Mouse (Mus musculus) hindbrain, embryonic 12.5 days (tissue): Measurements from ENCODE around the gene 4930558K02Rik. TPM values are rescaled to one million over a fixed set of nuclear protein-coding genes. Genes with fewer than 3 reads are reported as not detected.

Source experiments
- ATAC-seq: fragments of 200-750 bp; cut with Nextera tagmentation; 2 replicates; pipeline ENCODE4 v1.8.0; 2017; ENCODE audit warnings: moderate TSS enrichment; ENCODE audit not compliant: low FRiP score
- H3K27ac ChIP-seq: fragments of 300-500 bp; sonication (generic); 2 replicates; pipeline ENCODE4 v1.5.1; 2016; ENCODE audit warnings: mild to moderate bottlenecking
- H3K27me3 ChIP-seq: fragments of 300-500 bp; sonication (generic); 2 replicates; pipeline ENCODE4 v1.6.1; 2016; ENCODE audit warnings: mild to moderate bottlenecking
- H3K36me3 ChIP-seq: fragments of 300-500 bp; sonication (generic); 2 replicates; pipeline ENCODE4 v1.6.1; 2016; ENCODE audit warnings: mild to moderate bottlenecking
- H3K4me1 ChIP-seq: fragments of 300-500 bp; sonication (generic); 2 replicates; pipeline ENCODE4 v1.6.1; 2016
- H3K4me2 ChIP-seq: fragments of 300-500 bp; sonication (generic); replicated peaks from 2 replicates; pipeline ENCODE4 v1.6.1; 2016; ENCODE audit warnings: mild to moderate bottlenecking
- H3K4me3 ChIP-seq: fragments of 300-500 bp; sonication (generic); 2 replicates; pipeline ENCODE4 v1.5.1; 2016; ENCODE audit warnings: mild to moderate bottlenecking
- H3K9ac ChIP-seq: fragments of 300-500 bp; sonication (generic); 2 replicates; pipeline ENCODE4 v1.6.1; 2016; ENCODE audit warnings: mild to moderate bottlenecking, moderate library complexity
- H3K9me3 ChIP-seq: fragments of 300-500 bp; sonication (generic); replicated peaks from 2 replicates; pipeline ENCODE4 v1.6.1; 2016; ENCODE audit warnings: mild to moderate bottlenecking
- WGBS: fragments of 180-500 bp; shearing (Covaris S2); methylation state at CpG from one replicate; pipeline ENCODE4 v1.1.7; 2016; 5-methylcytosine and 5-hydroxymethylcytosine counted together
- polyA plus RNA-seq: library from polyadenylated mRNA; unstranded; fragments of >200 nt; fragmentation: Nextera tagmentation; extraction: Ambion mirVana; gene quantifications from 2 replicates; pipeline ENCODE4 v1.2.1, GENCODE M21; 2016

Gene 4930558K02Rik
- polyA plus RNA-seq, 1 experiment from 2014 or later, result not detected

DNA sequence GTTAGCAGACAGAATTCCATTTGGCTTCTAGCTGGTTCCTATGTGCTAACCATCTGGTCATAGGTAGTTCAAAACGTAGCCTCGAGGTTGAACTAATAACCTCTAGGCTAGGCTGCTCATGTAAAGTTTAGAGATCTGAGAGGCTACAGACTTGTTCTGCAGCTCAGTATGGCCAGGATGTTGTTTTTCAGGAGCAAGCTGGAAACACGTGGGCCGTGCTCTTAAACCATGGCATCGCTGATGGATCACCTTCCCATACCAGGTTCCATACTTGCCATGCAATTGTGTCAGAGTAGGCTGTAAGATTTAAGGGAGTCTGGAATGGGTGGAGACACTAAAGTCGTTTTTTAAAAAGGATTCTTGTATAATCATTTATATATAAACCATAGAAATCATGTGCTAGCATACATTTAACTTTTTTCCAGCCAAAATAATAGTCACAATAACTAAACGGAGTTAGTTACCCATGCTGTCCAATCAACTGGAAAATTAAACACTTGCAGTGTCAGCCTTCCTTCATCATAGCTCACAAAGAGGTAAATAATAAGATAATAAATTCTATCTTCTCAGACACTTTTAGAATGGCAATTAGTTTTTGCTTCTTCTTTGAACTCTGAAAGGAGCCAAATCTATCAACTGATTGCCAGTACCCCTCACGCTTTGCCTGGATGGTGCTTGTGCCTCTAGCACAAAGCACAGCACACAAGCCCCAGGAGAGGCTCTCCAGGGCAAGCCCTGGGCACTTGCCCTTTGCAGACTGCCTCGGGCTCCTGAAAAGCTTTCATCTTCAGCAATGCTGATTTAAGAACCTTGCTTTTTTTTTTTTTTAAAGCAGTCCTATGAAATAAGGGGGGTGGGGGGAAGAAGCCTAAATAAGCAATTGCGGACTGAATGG, 11.5 kb upstream of the 4930558K02Rik start:
- Histone ChIP-seq H3K4me1 (peaks cover 3% of the 10 kb centered on the region; the same call in 1 of the 2 replicates), H3K27ac (no peak overlapping the region), H3K9ac (no peak overlapping the region), H3K4me2 (no peak overlapping the region), H3K27me3 (no peaks in the 10 kb centered on the region), H3K4me3 (no peak overlapping the region), H3K36me3 (no peaks in the 10 kb centered on the region), H3K9me3 (no peaks in the 10 kb centered on the region)
- no peak for ATAC-seq
- 63% methylated on average over 10 of the region's 10 CpGs for WGBS

DNA sequence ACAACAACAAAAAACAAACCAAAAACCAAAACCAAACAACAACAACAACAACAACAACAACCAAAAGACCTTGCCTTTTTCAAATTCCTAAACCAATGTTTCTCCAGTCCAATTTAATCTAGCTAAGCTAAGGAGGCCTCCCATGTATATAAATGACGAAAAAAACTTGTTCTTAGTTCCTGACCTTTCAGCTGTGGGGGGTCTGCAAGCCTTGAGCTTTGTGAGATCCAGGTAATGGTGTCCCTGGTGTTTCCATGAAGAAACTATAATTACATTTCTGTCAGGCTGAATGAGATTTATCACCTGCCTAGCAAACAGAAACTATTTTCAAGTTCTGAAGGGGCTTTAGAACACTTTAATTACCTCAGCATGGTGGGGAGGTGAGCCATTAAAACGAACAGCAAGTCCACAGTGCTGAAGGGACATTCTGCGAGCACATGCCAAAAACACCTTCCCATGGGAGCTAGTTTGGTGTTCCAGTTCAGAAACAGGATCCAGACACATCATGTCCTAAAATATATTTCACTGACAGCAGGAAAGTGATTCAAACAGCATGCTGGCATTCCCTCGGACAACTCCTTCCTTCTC, 4.6 kb upstream of the 4930558K02Rik start:
- Histone ChIP-seq H3K9me3 (no peaks in the 10 kb centered on the region), H3K4me3 (no peak overlapping the region), H3K4me1 (peaks cover 3% of the 10 kb centered on the region; the same call in 1 of the 2 replicates), H3K27ac (peak overlapping the region; percentile 23; the same call in 1 of the 2 replicates), H3K4me2 (no peak overlapping the region), H3K27me3 (no peaks in the 10 kb centered on the region), H3K36me3 (no peaks in the 10 kb centered on the region), H3K9ac (no peak overlapping the region)
- WGBS, result 35% methylated on average over 4 of the region's 4 CpGs
- no peak for ATAC-seq

DNA sequence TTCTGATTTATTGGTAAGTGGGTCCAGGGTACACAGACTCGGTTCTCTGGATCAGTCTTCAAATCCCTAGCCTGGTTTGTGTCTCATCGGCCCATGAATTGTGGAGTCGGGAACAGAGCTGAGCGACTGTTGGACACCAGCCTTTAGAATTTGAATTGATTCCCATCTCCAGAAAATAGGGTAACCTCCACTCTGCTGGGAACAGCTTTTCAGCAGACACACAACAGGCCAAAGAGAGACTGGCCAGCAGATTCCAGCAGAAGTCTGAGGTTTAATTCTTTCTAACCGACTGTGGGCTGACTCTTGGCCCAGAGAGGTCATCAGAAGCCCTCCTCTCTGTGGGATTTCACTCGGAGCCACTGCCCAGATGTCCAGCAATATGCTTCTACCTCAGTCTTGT, 4.0 kb upstream of the 4930558K02Rik start:
- Histone ChIP-seq H3K27me3 (no peaks in the 10 kb centered on the region), H3K27ac (no peak overlapping the region), H3K9me3 (no peaks in the 10 kb centered on the region), H3K4me2 (no peak overlapping the region), H3K4me3 (no peak overlapping the region), H3K9ac (no peak overlapping the region), H3K4me1 (peaks cover 3% of the 10 kb centered on the region; the same call in 1 of the 2 replicates), H3K36me3 (no peaks in the 10 kb centered on the region)
- ATAC-seq, result no peak
- 71% methylated on average over 6 of the region's 6 CpGs for WGBS

DNA sequence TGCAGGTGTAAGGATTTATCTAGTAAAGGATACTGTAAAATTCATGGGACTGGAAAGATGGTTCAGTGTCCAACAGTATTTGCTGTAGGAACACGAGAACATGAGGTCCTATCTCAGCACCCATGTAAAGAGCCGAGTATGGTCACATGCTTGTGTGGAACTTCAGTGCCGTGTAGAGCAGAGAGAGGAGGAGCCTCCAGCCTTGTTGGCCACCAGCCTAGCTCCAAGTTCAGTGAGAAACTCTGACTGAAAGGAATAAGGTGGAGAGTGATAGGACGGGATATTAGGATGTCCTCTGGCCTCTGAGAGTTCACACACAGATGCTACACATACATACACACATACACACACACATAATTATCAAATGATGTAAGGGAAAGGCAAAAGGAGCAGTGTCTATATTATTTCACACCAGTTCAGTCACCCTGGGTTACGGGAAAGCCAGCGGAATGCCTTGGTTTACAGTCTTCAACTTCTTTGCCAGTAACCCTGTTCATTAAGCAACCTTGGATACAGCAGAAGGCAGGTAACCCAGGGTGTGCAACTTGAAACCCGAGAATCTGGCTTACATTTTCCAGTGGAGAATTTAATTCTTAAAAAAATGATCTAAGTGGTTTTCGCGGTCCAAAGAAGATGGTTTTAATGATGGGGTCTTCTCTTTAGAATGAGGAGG, 1.3 kb upstream of the 4930558K02Rik start:
- ATAC-seq, result no peak
- Histone ChIP-seq H3K27ac (no peak overlapping the region), H3K4me3 (no peak overlapping the region), H3K9ac (no peak overlapping the region), H3K4me1 (peaks cover 5% of the 10 kb centered on the region; the same call in 1 of the 2 replicates), H3K27me3 (no peaks in the 10 kb centered on the region), H3K36me3 (no peaks in the 10 kb centered on the region), H3K4me2 (no peak overlapping the region), H3K9me3 (no peaks in the 10 kb centered on the region)
- 79% methylated on average over 9 of the region's 9 CpGs for WGBS

DNA sequence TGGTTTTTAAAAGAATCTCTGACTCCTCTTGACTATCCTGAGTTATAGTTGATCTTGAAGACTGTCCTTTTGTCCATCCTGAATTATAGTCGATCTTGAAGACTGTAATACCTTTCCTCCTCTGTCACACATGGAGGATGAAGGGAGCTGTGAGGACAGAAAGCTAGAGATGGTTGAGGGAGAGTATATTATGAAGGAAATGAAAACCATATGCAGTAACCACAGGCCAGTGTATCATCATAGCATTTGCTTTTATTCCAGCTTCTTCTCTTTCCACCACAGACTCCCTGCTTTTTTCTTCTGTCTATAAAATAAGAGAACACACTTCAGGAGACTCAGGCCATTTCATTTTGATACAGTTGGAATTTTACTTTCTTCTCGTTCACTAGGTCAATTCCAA, 610 bp upstream of the 4930558K02Rik start:
- Histone ChIP-seq H3K9me3 (no peaks in the 10 kb centered on the region), H3K27me3 (no peaks in the 10 kb centered on the region), H3K36me3 (no peaks in the 10 kb centered on the region), H3K4me2 (no peak overlapping the region), H3K4me1 (peaks cover 5% of the 10 kb centered on the region; the same call in 1 of the 2 replicates), H3K4me3 (no peak overlapping the region), H3K27ac (no peak overlapping the region), H3K9ac (no peak overlapping the region)
- ATAC-seq, result no peak
- WGBS, result 74% methylated on average over 2 of the region's 2 CpGs

DNA sequence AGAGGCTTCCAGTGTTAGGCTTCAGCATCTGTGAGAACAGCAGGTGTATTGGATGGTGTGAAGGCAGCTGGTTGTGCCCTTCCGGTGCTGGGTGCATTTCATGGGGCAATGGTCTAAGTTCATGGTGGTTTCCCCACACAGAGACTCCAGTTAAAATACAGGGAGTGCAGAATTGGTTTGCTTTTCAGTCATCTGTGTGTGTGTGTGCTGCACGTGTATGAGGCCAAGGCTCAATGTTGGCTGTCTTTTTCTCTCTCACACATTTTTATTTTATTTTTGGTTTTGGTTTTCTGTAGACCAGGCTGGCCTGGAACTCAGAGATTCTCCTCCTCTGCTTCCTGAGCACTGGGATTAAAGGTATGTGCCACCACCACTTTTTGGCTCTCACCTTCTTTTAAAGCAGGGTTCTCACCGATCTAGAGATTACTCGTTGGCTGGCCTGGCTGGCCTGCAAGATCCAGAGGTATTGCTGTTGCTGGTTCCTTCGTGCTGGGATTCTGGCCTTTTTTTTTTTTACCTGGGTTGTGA, 1.2 kb downstream of the 4930558K02Rik start:
- Histone ChIP-seq H3K4me1 (peaks cover 2% of the 10 kb centered on the region; the same call in 1 of the 2 replicates), H3K4me3 (no peak overlapping the region), H3K27ac (no peak overlapping the region), H3K9me3 (no peaks in the 10 kb centered on the region), H3K9ac (no peak overlapping the region), H3K4me2 (no peak overlapping the region), H3K27me3 (no peaks in the 10 kb centered on the region), H3K36me3 (no peaks in the 10 kb centered on the region)
- no peak for ATAC-seq
- WGBS, result 87% methylated on average over 5 of the region's 5 CpGs

DNA sequence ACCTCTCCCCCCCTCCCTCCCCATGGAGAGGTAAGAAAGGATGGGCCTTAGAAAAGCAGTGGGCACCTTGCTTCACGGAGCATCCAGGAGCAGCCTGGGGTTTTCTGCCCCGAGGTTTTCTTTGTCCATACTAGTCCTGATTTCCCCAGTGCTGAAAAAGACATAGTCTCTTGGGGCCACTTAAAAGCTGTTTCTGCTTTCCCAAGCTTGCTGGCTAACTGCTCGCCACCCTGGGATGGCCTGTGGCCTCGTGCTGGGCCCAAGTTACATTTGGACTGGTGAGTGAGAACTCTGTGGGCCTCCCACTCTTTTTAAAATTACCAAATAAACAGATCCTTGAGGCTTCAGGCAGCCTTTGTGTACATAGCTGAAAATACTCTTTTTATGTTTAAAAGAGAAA, 2.1 kb downstream of the 4930558K02Rik start:
- Histone ChIP-seq H3K4me2 (no peak overlapping the region), H3K27me3 (no peaks in the 10 kb centered on the region), H3K36me3 (no peaks in the 10 kb centered on the region), H3K4me3 (no peak overlapping the region), H3K4me1 (peaks cover 2% of the 10 kb centered on the region; the same call in 1 of the 2 replicates), H3K9ac (no peak overlapping the region), H3K27ac (no peak overlapping the region), H3K9me3 (no peaks in the 10 kb centered on the region)
- 58% methylated on average over 4 of the region's 4 CpGs for WGBS
- ATAC-seq, result no peak

DNA sequence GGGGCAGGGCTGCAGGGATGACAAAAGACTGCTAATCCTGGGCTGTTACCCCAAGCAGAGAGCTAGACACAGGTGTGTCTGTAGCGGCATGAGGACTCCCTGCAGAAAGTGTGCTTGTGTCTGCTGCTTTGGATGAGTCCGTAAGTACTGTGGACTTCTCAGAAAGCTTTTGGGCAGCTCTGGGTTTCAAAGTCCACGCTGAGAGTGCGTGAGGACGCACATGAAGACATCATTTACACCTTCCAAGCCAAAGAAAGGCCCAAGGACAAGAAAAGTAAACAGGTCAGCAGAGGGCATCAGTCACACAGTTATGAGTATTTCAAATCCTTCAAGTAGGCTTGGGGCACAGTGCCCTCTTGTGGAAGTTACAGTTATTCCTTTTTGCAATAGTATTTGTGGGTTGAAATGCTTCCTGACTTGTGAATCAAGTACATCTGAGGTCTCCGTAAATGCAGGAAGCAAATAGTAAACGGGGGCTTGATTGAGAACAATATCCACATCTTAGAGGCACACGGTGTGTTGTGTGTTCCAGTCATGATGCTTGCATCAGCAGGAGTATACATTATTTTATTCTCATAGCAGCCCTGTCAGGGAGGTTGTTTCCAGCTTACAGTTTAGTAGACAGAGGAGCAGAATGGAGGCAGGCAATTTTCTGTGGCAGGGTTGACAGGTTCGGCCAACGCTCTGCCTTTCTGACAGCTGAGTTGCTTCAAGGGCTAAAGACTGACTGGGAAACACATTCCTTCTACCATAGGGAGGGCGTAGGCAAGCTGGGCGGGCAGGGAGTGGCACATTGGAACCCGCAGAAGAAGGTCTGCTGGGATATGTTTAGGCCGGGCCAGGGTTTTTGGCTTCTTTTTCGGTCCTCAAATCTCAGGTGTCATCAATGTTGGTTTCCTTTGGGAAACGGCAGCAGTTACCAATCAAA, 2.9 kb downstream of the 4930558K02Rik start:
- Histone ChIP-seq H3K27ac (no peak overlapping the region), H3K9ac (no peak overlapping the region)

DNA sequence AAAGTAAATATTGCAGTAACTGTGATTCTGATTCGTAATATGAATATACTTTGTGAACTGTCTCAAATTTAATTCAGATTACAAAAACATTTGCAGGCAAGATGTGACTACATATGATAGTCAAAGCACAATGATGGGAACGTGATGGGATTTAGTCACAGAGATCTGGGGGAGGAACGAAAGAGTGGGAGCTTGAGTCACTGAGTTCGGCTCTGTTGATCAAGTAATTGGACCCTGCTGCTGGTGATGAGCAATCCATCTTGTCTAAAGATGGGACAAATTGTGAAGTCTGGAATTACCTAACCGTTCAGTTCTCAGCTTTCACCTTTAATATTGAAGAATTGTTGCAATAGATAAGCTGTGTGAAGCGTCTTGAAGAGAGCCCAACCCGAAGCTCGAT, 7.2 kb downstream of the 4930558K02Rik start:
- H3K36me3 ChIP-seq, result no peaks in the 10 kb centered on the region
- no peaks in the 10 kb centered on the region for H3K27me3 ChIP-seq
- 94% methylated on average over 8 of the region's 8 CpGs for WGBS
- peaks cover 9% of the 10 kb centered on the region; the same call in 1 of the 2 replicates for H3K4me1 ChIP-seq
- no peak overlapping the region for H3K27ac ChIP-seq
- no peak overlapping the region for H3K4me3 ChIP-seq
- H3K9ac ChIP-seq, result no peak overlapping the region
- no peak overlapping the region for H3K4me2 ChIP-seq
- no peaks in the 10 kb centered on the region for H3K9me3 ChIP-seq
- ATAC-seq, result no peak

More for the DNA sequence above, 2.9 kb downstream of the 4930558K02Rik start:
- 43% methylated on average over 16 of the region's 16 CpGs for WGBS
- Histone ChIP-seq H3K4me2 (no peak overlapping the region), H3K27me3 (no peaks in the 10 kb centered on the region), H3K4me1 (peaks cover 2% of the 10 kb centered on the region; the same call in 1 of the 2 replicates), H3K4me3 (no peak overlapping the region), H3K9me3 (no peaks in the 10 kb centered on the region), H3K36me3 (no peaks in the 10 kb centered on the region)
- ATAC-seq, result peak; percentile 77

DNA sequence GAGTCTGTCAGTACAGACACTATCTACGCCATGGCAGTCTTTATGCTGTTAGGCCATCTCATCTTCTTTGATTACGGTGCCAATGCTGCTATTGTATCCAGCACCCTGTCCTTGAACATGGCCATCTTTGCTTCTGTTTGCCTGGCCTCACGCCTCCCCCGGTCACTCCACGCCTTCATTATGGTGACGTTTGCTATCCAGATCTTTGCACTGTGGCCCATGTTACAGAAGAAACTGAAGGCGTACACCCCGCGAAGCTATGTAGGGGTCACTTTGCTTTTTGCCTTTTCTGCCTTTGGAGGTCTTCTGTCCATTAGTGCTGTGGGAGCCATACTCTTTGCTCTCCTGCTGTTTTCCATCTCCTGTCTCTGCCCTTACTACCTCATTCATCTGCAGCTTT, 8.6 kb downstream of the 4930558K02Rik start:
- no peak overlapping the region for H3K27ac ChIP-seq
- ATAC-seq, result no peak
- H3K36me3 ChIP-seq, result no peaks in the 10 kb centered on the region
- no peaks in the 10 kb centered on the region for H3K9me3 ChIP-seq
- H3K27me3 ChIP-seq, result no peaks in the 10 kb centered on the region
- peaks cover 9% of the 10 kb centered on the region; the same call in 1 of the 2 replicates for H3K4me1 ChIP-seq
- H3K4me3 ChIP-seq, result no peak overlapping the region
- H3K9ac ChIP-seq, result no peak overlapping the region
- H3K4me2 ChIP-seq, result no peak overlapping the region
- 98% methylated on average over 9 of the region's 9 CpGs for WGBS
